Mouse (Mus musculus): ENCODE data around the gene Cgn.
"Not testable (repeated sequence)": the region's sequence is repeated elsewhere in the genome, so short reads cannot be mapped to it uniquely, and the experiment has no call there.

DNA sequence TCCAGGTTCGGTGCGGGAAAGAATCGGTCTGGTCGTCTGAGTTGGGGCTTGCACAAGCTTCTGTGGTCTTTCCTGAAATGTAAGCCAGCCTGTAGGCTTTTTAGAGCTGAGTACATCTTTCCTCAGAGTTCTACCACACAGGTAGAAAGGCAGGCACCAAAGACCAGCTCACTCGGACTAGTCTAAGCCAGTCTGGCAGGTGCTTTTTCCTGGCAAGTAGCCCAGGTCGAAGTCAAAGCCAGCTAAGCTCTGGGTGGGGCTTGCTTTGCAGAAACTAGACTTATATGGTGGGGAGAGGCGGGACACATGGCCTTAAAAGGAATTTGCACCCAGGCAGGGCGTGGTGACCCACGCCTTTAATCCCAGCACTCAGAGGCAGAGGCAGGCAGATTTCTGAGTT lies 27.9 kb downstream of the Cgn start:
- not testable (repeated sequence) for TF ChIP-seq CTCF, POLR2A (IDR thresholded peaks at IDR 0.05; ENCODE audit: extremely low read depth, insufficient read depth, low read length)

Data from cortical plate, adult 2 months (tissue).